Mouse (Mus musculus) midbrain, postnatal 0 days (tissue): ENCODE results near the gene Abcd4. TPM values are rescaled to one million over a fixed set of nuclear protein-coding genes. Genes with fewer than 3 reads are reported as not detected.

Experiments used
- ATAC-seq: fragments of 200-750 bp; cut with Nextera tagmentation; 2 replicates; pipeline ENCODE4 v1.8.0; 2017; ENCODE audit warnings: moderate number of reproducible peaks, mild to moderate bottlenecking, moderate TSS enrichment, moderate library complexity; ENCODE audit not compliant: low FRiP score
- DNase-seq: peaks from one replicate; pipeline ENCODE4 v3.0.0-alpha.2; 2015; ENCODE audit warnings: low spot score
- H3K27ac ChIP-seq: fragments of 300-500 bp; sonication (generic); 2 replicates; pipeline ENCODE4 v1.5.1; 2014; ENCODE audit warnings: low read depth, mild to moderate bottlenecking, low read length, mixed read lengths
- H3K27me3 ChIP-seq: fragments of 300-500 bp; sonication (generic); 2 replicates; pipeline ENCODE4 v1.6.1; 2014; ENCODE audit warnings: low read length, control low read depth, mixed read lengths; ENCODE audit not compliant: insufficient read depth
- H3K36me3 ChIP-seq: fragments of 300-500 bp; sonication (generic); 2 replicates; pipeline ENCODE4 v1.6.1; 2014; ENCODE audit warnings: low read length, control low read depth, mixed read lengths; ENCODE audit not compliant: insufficient read depth
- H3K4me1 ChIP-seq: fragments of 300-500 bp; sonication (generic); 2 replicates; pipeline ENCODE4 v1.6.1; 2014; ENCODE audit warnings: mild to moderate bottlenecking, control low read depth, antibody characterized with exemption, low read length, mixed read lengths; ENCODE audit not compliant: insufficient read depth
- H3K4me2 ChIP-seq: fragments of 300-500 bp; sonication (generic); 2 replicates; pipeline ENCODE4 v1.6.1; 2014; ENCODE audit warnings: low read depth, mild to moderate bottlenecking, low read length, mixed read lengths; ENCODE audit not compliant: poor library complexity, severe bottlenecking
- H3K4me3 ChIP-seq: fragments of 300-500 bp; sonication (generic); 2 replicates; pipeline ENCODE4 v1.5.1; 2014; ENCODE audit warnings: low read depth, mild to moderate bottlenecking, low read length, moderate library complexity
- H3K9ac ChIP-seq: fragments of 300-500 bp; sonication (generic); replicated peaks from 2 replicates; pipeline ENCODE4 v1.6.1; 2014; ENCODE audit warnings: mild to moderate bottlenecking, low read length, moderate library complexity, mixed read lengths; ENCODE audit not compliant: poor library complexity, severe bottlenecking
- H3K9me3 ChIP-seq: fragments of 300-500 bp; sonication (generic); 2 replicates; pipeline ENCODE4 v1.6.1; 2016; ENCODE audit warnings: low read length, control low read depth
- CTCF ChIP-seq: IDR thresholded peaks from 2 replicates; pipeline ENCODE4 v1.5.1; 2016; ENCODE audit warnings: antibody characterized with exemption, mild to moderate bottlenecking
- WGBS: fragments of 180-500 bp; shearing (Covaris S2); extraction: QIAGEN DNeasy Blood & Tissue Kit; methylation state at CpG from one replicate; pipeline ENCODE4 v1.1.7; 2014; 5-methylcytosine and 5-hydroxymethylcytosine counted together
- polyA plus RNA-seq: library from polyadenylated mRNA; unstranded; fragments of >200 nt; fragmentation: Nextera tagmentation; extraction: Ambion mirVana; gene quantifications from 2 replicates; pipeline ENCODE4 v1.2.1, GENCODE M21; 2015
- total RNA-seq: library from RNA; depleted of rRNA; stranded (reverse); fragments of >200 nt; gene quantifications from 2 replicates; pipeline ENCODE4 v1.2.3, GENCODE M21; 2014

Abcd4 gene
- total and polyA plus RNA-seq, 2 experiments from 2014 or later = 9.0 to 10.0 TPM

GRCm38 (mm10) chr12:84570694-84571415 is 46.4 kb downstream of the Abcd4 start:
- Histone ChIP-seq H3K4me3 (no peak overlapping the region), H3K27ac (no peak overlapping the region), H3K27me3 (peaks cover 45% of the 10 kb centered on the region), H3K4me1 (no peaks in the 10 kb centered on the region), H3K36me3 (no peaks in the 10 kb centered on the region), H3K9me3 (no peaks in the 10 kb centered on the region), H3K4me2 (no peak overlapping the region), H3K9ac (no peak overlapping the region)
- 3% methylated on average over 34 of the region's 34 CpGs for WGBS
- ATAC-seq (no peak), DNase-seq (no peak)
- TF ChIP-seq CTCF = no peak

GRCm38 (mm10) chr12:84569976-84570693 is 47.1 kb downstream of the Abcd4 start:
- TF ChIP-seq CTCF = no peak
- WGBS = under 1% methylated on average over 38 of the region's 40 CpGs
- H3K4me1 ChIP-seq = no peaks in the 10 kb centered on the region
- H3K36me3 ChIP-seq = no peaks in the 10 kb centered on the region
- H3K27ac ChIP-seq = no peak overlapping the region
- DNase-seq (no peak), ATAC-seq (no peak)
- H3K4me3 ChIP-seq = 0 out of 2 replicates have a peak overlapping the region, but pooled peaks have one; percentile 1
- H3K27me3 ChIP-seq = peaks cover 45% of the 10 kb centered on the region
- H3K9me3 ChIP-seq = no peaks in the 10 kb centered on the region
- no peak overlapping the region; the same call in 1 of the 2 replicates for H3K4me2 ChIP-seq
- no peak overlapping the region for H3K9ac ChIP-seq

DNA sequence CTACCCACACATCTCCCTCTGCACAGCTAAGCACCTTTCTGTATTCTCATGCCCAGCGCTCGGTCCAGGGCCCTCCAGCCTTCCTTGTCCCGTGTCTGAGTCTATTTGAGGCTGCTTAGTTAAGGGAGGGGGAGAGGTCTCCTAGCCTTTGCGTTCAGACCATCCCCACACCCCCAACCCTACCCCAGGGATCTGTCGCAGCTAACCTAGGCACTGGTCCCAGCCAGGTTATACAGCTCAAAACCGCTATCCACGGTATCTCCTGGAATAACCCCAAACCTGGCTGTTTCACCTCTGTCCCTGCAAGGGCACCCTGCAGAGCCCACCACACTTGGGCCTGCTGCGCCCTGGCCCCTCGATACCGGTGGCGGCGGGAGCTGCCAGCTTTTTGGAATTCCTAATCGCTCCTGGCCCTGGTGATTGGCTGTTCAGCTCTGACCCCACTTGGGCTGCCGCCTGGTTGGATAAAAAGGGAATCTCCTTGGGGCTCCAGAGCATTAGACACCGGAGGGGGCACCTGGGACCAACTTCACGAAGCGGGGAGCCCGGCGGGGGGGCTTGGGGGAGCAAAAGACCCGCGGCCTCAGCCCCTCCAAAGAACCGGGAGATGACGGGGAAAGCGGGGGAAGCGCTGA is 47.8 kb downstream of the Abcd4 start, which contains the start of gene Vsx2:
Gene Vsx2, plus strand, starts transcription at position 427 of the 635 bp plus-strand sequence.
- TF ChIP-seq CTCF = no peak
- no peak within 1 kb of the TSS; the same call in 1 of the 2 replicates for H3K4me2 ChIP-seq
- WGBS = 1% methylated on average over 24 of the region's 25 CpGs
- H3K36me3 ChIP-seq = no peaks in the 10 kb centered on the region
- DNase-seq = no peak
- H3K9me3 ChIP-seq = no peaks in the 10 kb centered on the region
- no peaks in the 10 kb centered on the region for H3K4me1 ChIP-seq
- no peak within 1 kb of the TSS for H3K9ac ChIP-seq
- H3K27ac ChIP-seq = no peak within 1 kb of the TSS
- H3K4me3 ChIP-seq = 0 out of 2 replicates have a peak within 1 kb of the TSS, but pooled peaks have one; percentile 1
- peaks cover 45% of the 10 kb centered on the region for H3K27me3 ChIP-seq
- ATAC-seq = no peak

DNA sequence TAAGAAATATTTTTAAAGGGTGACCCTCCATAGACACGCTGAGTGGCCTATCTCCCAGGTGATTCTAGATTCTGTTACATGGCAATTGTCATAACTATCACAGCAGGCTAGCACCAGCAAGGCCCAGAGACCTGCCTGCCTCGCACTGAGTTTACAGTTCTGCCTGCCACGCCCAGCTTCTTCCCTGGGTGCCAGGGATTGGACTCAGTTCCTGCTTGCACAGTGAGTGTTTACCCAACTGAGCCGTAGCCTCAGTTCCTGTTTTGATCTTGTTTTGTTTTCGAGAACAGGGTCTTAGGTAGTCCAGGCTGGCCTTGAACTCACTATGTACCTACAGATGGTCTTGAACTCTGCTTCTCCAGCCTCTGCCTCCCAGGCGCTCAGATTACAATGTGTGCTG is 49.6 kb downstream of the Abcd4 start:
- TF ChIP-seq CTCF = no peak
- DNase-seq = no peak
- no peaks in the 10 kb centered on the region for H3K36me3 ChIP-seq
- H3K4me3 ChIP-seq = no peak overlapping the region
- no peak overlapping the region for H3K4me2 ChIP-seq
- H3K9ac ChIP-seq = no peak overlapping the region
- no peaks in the 10 kb centered on the region for H3K4me1 ChIP-seq
- 86% methylated on average over 6 of the region's 6 CpGs for WGBS
- H3K9me3 ChIP-seq = no peaks in the 10 kb centered on the region
- no peak for ATAC-seq
- H3K27me3 ChIP-seq = peaks cover 32% of the 10 kb centered on the region
- H3K27ac ChIP-seq = no peak overlapping the region

DNA sequence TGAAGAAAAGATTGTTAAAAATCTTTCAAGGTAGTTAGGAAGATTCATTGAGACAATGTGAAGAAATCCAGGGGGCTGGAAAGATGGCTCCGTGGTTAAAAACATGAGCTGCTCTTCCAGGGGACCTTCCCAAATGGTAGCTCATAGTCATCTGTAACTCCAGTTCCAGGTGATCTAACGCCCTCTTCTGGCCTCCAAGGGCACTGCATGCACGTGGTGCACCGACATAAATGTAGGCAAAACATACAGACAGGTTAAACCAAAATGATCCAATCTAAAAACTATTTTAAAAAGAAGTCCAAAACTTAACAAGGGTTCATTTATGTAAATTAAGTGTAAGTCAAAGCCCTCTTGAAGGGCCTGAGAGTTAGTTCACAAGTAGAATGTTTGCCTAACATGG is 54.7 kb downstream of the Abcd4 start:
- no peak overlapping the region for H3K4me3 ChIP-seq
- H3K9me3 ChIP-seq = no peaks in the 10 kb centered on the region
- DNase-seq (no peak), ATAC-seq (no peak)
- no peak overlapping the region for H3K9ac ChIP-seq
- whole genome bisulfite sequencing = 52% methylated on average over 4 of the region's 4 CpGs
- H3K27me3 ChIP-seq = peaks cover 4% of the 10 kb centered on the region
- no peaks in the 10 kb centered on the region for H3K4me1 ChIP-seq
- H3K27ac ChIP-seq = no peak overlapping the region
- TF ChIP-seq CTCF = peak; percentile 44
- no peaks in the 10 kb centered on the region for H3K36me3 ChIP-seq
- H3K4me2 ChIP-seq = no peak overlapping the region
